Mouse (Mus musculus) adrenal gland, postnatal 25 days (tissue): ENCODE measurements around the gene Slc13a2. TPM values are rescaled to one million over a fixed set of nuclear protein-coding genes. Genes with fewer than 3 reads are reported as not detected.

Source experiments
- DNase-seq: peaks from one replicate; pipeline ENCODE4 v3.0.0; 2021; ENCODE audit warnings: mixed read lengths
- total RNA-seq: library from RNA; stranded (reverse); gene quantifications from 2 replicates; pipeline ENCODE4 v1.2.3, GENCODE M21; 2021

Slc13a2 gene
- total RNA-seq, 1 experiment from 2014 or later: not detected

GRCm38 (mm10) chr11:78353081-78353480, 68.9 kb downstream of the Slc13a2 start:
- DNase-seq: no peak

DNA sequence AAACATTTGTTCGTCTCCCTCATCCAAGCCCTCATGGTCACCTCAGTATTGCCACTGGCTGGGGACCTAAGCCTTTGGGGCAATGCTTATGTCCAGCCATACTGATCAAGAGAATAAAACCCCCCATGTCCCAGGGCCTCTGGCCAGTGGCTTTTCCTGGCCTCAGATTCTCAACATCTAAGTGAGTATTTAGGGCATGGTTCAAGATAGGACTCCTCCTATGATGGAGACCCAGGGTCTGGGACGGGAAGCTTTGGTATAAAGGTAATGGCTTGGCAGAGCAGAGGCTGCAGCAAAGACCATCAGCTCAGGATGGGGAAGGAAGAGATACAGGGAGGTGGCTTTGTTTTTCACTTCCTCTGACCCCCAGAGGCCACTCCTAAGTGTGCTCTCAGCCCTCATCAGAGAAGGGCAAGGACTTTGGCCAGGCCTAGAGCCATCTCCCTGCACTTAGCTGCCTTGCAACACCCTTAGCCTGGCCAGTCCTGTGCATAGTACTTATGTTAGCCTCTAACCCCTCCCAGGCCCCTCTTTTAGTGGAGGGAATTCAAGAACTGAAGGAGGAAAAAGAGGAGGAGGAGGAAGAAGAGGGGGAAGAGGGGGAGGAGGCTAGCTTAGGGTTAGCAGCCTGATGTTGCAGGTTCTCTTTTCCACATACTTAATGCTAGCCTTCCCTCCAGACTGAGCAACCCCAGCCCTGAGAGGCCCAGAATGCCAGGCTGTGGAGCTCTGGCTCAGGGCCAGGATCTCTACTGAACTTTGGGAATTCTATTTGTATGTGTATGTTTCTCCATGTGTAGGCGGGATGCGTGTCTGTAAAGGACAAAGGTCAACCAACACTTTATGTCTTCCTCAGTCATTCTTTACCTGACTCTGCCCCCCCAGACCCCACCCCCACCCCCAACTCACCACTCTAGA, 72.3 kb downstream of the Slc13a2 start:
- DNase-seq: no peak

DNA sequence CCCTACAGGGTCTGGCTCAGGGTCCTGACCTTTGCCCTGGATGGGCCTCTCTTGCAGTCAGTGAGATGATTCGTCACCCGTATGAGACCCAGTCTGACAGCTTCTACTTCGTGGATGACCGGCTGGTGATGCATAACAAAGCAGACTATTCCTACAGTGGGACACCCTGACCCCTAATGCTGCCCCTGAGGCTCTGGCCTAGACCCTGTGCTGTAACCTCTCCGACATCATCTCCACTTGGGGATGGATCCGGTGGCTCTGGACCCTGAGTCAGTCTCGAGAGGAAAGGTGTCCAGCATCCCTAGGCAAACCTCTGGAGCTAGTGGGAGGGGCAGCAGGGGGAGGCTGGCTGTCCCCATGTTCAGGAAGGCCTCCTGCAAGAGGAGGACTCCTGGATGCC, 73.5 kb downstream of the Slc13a2 start:
- no peak for DNase-seq

DNA sequence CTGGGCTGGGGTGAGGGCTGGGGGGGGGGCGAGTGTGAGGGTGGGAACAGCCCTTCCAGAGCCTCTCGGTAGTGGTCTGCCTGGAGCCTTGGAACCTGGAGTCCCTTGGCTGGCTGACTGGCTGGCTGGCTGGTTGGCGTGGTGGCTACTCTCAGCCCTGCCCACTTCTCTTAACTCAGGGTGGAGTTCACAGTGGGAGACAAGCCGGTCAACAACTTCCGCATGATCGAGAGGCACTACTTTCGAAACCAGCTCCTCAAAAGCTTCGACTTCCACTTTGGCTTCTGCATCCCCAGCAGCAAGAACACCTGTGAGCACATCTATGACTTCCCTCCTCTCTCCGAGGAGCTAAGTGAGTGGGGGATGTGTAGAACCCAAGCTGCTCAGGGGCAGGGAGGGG, 74.1 kb downstream of the Slc13a2 start:
- no peak for DNase-seq

Other genes with a start within 250 kb of the Slc13a2 start
- gene Nek8, start 245.5 kb downstream of the Slc13a2 start, total RNA-seq: 15.7 and 17.6 TPM in 2 replicates
- gene Tlcd1, start 245.5 kb downstream of the Slc13a2 start, total RNA-seq: 73.0 and 107 TPM in 2 replicates
- 1,910 and 2,113 TPM in 2 replicates for gene Rpl23a, start 238.6 kb downstream of the Slc13a2 start, total RNA-seq
- 90.8 and 97.4 TPM in 2 replicates for gene Rab34, start 233.8 kb downstream of the Slc13a2 start, total RNA-seq
- 14.6 and 16.8 TPM in 2 replicates for gene Proca1, start 228.8 kb downstream of the Slc13a2 start, total RNA-seq
- 96.9 and 111 TPM in 2 replicates for gene Sdf2, start 176.5 kb downstream of the Slc13a2 start, total RNA-seq
- gene Supt6, start 176.2 kb downstream of the Slc13a2 start, total RNA-seq: 65.2 and 74.6 TPM in 2 replicates
- gene 2610507B11Rik, start 160.5 kb downstream of the Slc13a2 start, total RNA-seq: 163 and 168 TPM in 2 replicates
- gene BC030499, start 131.4 kb downstream of the Slc13a2 start, total RNA-seq: 1.3 and 1.7 TPM in 2 replicates
- 9.5 and 10.7 TPM in 2 replicates for gene Spag5, start 120.7 kb downstream of the Slc13a2 start, total RNA-seq
- 20.9 and 23.2 TPM in 2 replicates for gene Aldoc, start 99.2 kb downstream of the Slc13a2 start, total RNA-seq
- gene Pigs, start 93.8 kb downstream of the Slc13a2 start, total RNA-seq: 57.0 and 63.2 TPM in 2 replicates
- gene Unc119, start 78.7 kb downstream of the Slc13a2 start, total RNA-seq: 27.3 and 45.5 TPM in 2 replicates
- gene Foxn1, start 35.7 kb downstream of the Slc13a2 start, total RNA-seq: 0.36 and 0.86 TPM in 2 replicates
- gene Slc46a1, start 43.5 kb upstream of the Slc13a2 start, total RNA-seq: 46.2 and 57.5 TPM in 2 replicates
- gene Sarm1, start 75.5 kb upstream of the Slc13a2 start, total RNA-seq: 6.1 and 6.7 TPM in 2 replicates
- 1.1 and 23.3 TPM in 2 replicates for gene Vtn, start 76.9 kb upstream of the Slc13a2 start, total RNA-seq
- gene Sebox, start 81.2 kb upstream of the Slc13a2 start, total RNA-seq: not detected in 2 replicates
- 32.1 and 35.9 TPM in 2 replicates for gene Tmem199, start 90.0 kb upstream of the Slc13a2 start, total RNA-seq
- 155 and 159 TPM in 2 replicates for gene Poldip2, start 90.0 kb upstream of the Slc13a2 start, total RNA-seq
- gene Tnfaip1, start 114.1 kb upstream of the Slc13a2 start, total RNA-seq: 40.6 and 45.9 TPM in 2 replicates
- gene Ift20, start 114.1 kb upstream of the Slc13a2 start, total RNA-seq: 81.9 and 97.8 TPM in 2 replicates
- gene Tmem97, start 128.6 kb upstream of the Slc13a2 start, total RNA-seq: 63.8 and 70.1 TPM in 2 replicates